Mouse (Mus musculus) MEL (cell line): ENCODE results near the gene Ccr4.

Experiments used
- BHLHE40 ChIP-seq: IDR thresholded peaks from 2 replicates; pipeline ENCODE4 v1.6.1; 2012; ENCODE audit warnings: low read depth, mild to moderate bottlenecking, inconsistent platforms, low read length, improper control_type of control experiment, borderline replicate concordance
- CHD2 ChIP-seq: IDR thresholded peaks from 2 replicates; pipeline ENCODE4 v1.6.1; 2011; ENCODE audit warnings: low read length, improper control_type of control experiment
- CTCF ChIP-seq, 3 experiments: IDR thresholded peaks in 2 of 3; conservative IDR thresholded peaks in 1 of 3; 2 replicates each; pipeline ENCODE4 v1.5.1; 2011 to 2012; ENCODE audit warnings: low read length in 3 of 3, low read depth in 2 of 3, mild to moderate bottlenecking in 2 of 3, improper control_type of control experiment in 1 of 3, inconsistent platforms in 1 of 3, mixed read lengths in 1 of 3, moderate library complexity in 1 of 3; ENCODE audit not compliant: control insufficient read depth in 1 of 3, insufficient read depth in 1 of 3, poor library complexity in 1 of 3, severe bottlenecking in 1 of 3
- EP300 ChIP-seq, 2 experiments: IDR thresholded peaks; 2 replicates each; pipeline ENCODE4 v1.6.1; 2011; ENCODE audit warnings: improper control_type of control experiment in 2 of 2, low read length in 2 of 2, low read depth in 1 of 2, mild to moderate bottlenecking in 1 of 2
- GATA1 ChIP-seq: IDR thresholded peaks from 2 replicates; pipeline ENCODE4 v1.6.1; 2011; ENCODE audit warnings: low read depth, low read length, improper control_type of control experiment
- HCFC1 ChIP-seq: IDR thresholded peaks from 2 replicates; pipeline ENCODE4 v1.6.1; 2012; ENCODE audit warnings: low read depth, mild to moderate bottlenecking, inconsistent platforms, low read length, improper control_type of control experiment, moderate library complexity
- MYB ChIP-seq: IDR thresholded peaks from 2 replicates; pipeline ENCODE4 v1.6.1; 2011; ENCODE audit warnings: mild to moderate bottlenecking, low read depth, low read length, improper control_type of control experiment
- POLR2A ChIP-seq, 2 experiments: IDR thresholded peaks; 2 replicates each; pipeline ENCODE4 v1.6.1; 2011 to 2012; ENCODE audit warnings: low read length in 2 of 2, mild to moderate bottlenecking in 2 of 2, control low read depth in 1 of 2, improper control_type of control experiment in 1 of 2, low read depth in 1 of 2, moderate library complexity in 1 of 2; ENCODE audit not compliant: control insufficient read depth in 1 of 2, insufficient read depth in 1 of 2, poor library complexity in 1 of 2
- POLR2AphosphoS2 ChIP-seq: IDR thresholded peaks from 2 replicates; pipeline ENCODE4 v1.6.1; 2011; ENCODE audit warnings: low read length, improper control_type of control experiment
- RAD21 ChIP-seq: IDR thresholded peaks from 2 replicates; pipeline ENCODE4 v1.6.1; 2011; ENCODE audit warnings: mild to moderate bottlenecking, low read depth, low read length, improper control_type of control experiment
- SIN3A ChIP-seq: IDR thresholded peaks from 2 replicates; pipeline ENCODE4 v1.6.1; 2012; ENCODE audit warnings: low read length, improper control_type of control experiment, inconsistent platforms
- TCF12 ChIP-seq: IDR thresholded peaks from 2 replicates; pipeline ENCODE4 v1.6.1; 2014; ENCODE audit warnings: low read depth, mild to moderate bottlenecking, inconsistent platforms, low read length, improper control_type of control experiment, moderate library complexity
- USF1 ChIP-seq: IDR thresholded peaks from 2 replicates; pipeline ENCODE4 v1.6.1; 2014; ENCODE audit warnings: low read depth, mild to moderate bottlenecking, inconsistent platforms, low read length, improper control_type of control experiment, moderate library complexity

DNA sequence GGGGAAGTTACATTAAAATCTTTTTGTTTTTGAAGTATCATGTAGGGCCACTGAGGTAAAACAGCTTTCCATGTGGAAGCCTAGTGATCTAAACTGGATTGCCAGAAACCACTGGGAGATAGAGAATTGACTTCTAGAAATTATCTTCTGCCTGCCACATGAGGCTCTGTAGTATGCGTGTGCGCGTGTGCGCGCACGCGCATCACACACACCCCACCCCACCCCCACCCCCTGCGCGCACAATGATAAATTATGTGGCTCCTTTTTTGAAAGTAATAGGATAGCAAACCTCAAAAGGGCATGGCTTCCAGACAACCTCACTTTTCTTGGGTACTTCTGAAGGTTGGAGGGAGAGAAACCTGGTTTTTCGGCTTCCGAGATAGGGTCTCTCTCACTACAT lies 2.8 kb downstream of the Ccr4 start:
- no peak for TF ChIP-seq HCFC1
- TF ChIP-seq CTCF (IDR thresholded peaks at IDR 0.05 in 2 of 3, conservative IDR thresholded peaks at IDR 0.05 in 1 of 3; ENCODE audit: control insufficient read depth in 1 of 3, insufficient read depth in 1 of 3, low read depth in 2 of 3, low read length in 3 of 3, poor library complexity in 1 of 3, severe bottlenecking in 1 of 3) = no peak; a peak in 1 of 6 replicates
- TF ChIP-seq RAD21 = no peak
- TF ChIP-seq SIN3A = no peak
- TF ChIP-seq TCF12 = no peak
- no peak for TF ChIP-seq BHLHE40
- TF ChIP-seq MYB = no peak
- peak in 1 of 2 experiments; percentile 25; a peak in 1 of 4 replicates for TF ChIP-seq POLR2A (IDR thresholded peaks at IDR 0.05; ENCODE audit: control insufficient read depth in 1 of 2, insufficient read depth in 1 of 2, low read depth in 1 of 2, low read length in 2 of 2, poor library complexity in 1 of 2)
- no peak; a peak in 1 of 4 replicates for TF ChIP-seq EP300 (IDR thresholded peaks at IDR 0.05; ENCODE audit: low read depth in 1 of 2, low read length in 2 of 2)
- TF ChIP-seq USF1 = no peak
- no peak for TF ChIP-seq CHD2
- TF ChIP-seq POLR2AphosphoS2 = no peak
- peak; percentile 52; the same call in 1 of the 2 replicates for TF ChIP-seq GATA1
